Mouse (Mus musculus): ENCODE data around the gene Fank1.

DNA sequence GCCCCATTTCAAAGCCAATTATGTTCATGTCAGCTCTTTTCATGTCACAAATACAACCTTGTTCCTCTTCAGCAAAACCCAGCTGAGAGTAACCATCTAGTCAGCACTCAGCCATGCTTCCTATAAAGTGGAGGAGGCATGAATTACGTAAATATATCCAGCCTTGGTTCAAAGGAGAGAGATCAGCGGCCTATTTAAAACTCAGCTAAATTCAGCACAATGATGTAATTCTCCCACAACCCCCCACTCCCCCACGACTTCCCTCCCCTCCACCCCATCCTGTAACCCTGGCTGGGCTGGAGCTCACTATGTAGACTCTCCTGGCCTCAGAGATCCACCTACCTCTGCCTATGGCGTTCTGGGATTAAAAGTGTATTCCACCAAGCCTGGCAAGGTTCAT, 32.0 kb upstream of the Fank1 start:
- no peak for TF ChIP-seq EP300 (IDR thresholded peaks at IDR 0.05; ENCODE audit: low read depth)
- TF ChIP-seq CTCF (IDR thresholded peaks at IDR 0.05; ENCODE audit: low read depth) = no peak
